Mouse (Mus musculus) kidney, embryonic 15.5 days (tissue): ENCODE measurements around the gene Plekha7. TPM values are rescaled to one million over a fixed set of nuclear protein-coding genes. Genes with fewer than 3 reads are reported as not detected.

Source experiments
- ATAC-seq: fragments of 200-750 bp; cut with Nextera tagmentation; replicated peaks from 2 replicates; pipeline ENCODE4 v1.8.0; 2017; ENCODE audit warnings: moderate TSS enrichment; ENCODE audit not compliant: low FRiP score
- H3K27ac ChIP-seq: fragments of 300-500 bp; sonication (generic); 2 replicates; pipeline ENCODE4 v1.5.1; 2015; ENCODE audit warnings: mild to moderate bottlenecking, inconsistent platforms
- H3K27me3 ChIP-seq: fragments of 300-500 bp; sonication (generic); 2 replicates; pipeline ENCODE4 v1.6.1; 2015; ENCODE audit warnings: inconsistent platforms
- H3K36me3 ChIP-seq: fragments of 300-500 bp; sonication (generic); 2 replicates; pipeline ENCODE4 v1.6.1; 2015; ENCODE audit warnings: inconsistent platforms
- H3K4me1 ChIP-seq: fragments of 300-500 bp; sonication (generic); 2 replicates; pipeline ENCODE4 v1.6.1; 2015; ENCODE audit warnings: inconsistent platforms
- H3K4me2 ChIP-seq: fragments of 300-500 bp; sonication (generic); 2 replicates; pipeline ENCODE4 v1.6.1; 2015; ENCODE audit warnings: moderate library complexity, mild to moderate bottlenecking, inconsistent platforms
- H3K4me3 ChIP-seq: fragments of 300-500 bp; sonication (generic); replicated peaks from 2 replicates; pipeline ENCODE4 v1.5.1; 2015; ENCODE audit warnings: mild to moderate bottlenecking, inconsistent platforms
- H3K9ac ChIP-seq: fragments of 300-500 bp; sonication (generic); 2 replicates; pipeline ENCODE4 v1.6.1; 2015; ENCODE audit warnings: mild to moderate bottlenecking, inconsistent platforms
- H3K9me3 ChIP-seq: fragments of 300-500 bp; sonication (generic); replicated peaks from 2 replicates; pipeline ENCODE4 v1.6.1; 2016; ENCODE audit warnings: inconsistent platforms
- WGBS: fragments of 180-500 bp; shearing (Covaris S2); methylation state at CpG from one replicate; pipeline ENCODE4 v1.1.7; 2015; ENCODE audit warnings: mixed read lengths; 5-methylcytosine and 5-hydroxymethylcytosine counted together
- polyA plus RNA-seq: library from polyadenylated mRNA; unstranded; fragments of >200 nt; fragmentation: Nextera tagmentation; extraction: Ambion mirVana; gene quantifications from 2 replicates; pipeline ENCODE4 v1.2.1, GENCODE M21; 2015

Gene Plekha7
- polyA plus RNA-seq, result 14.1 and 14.4 TPM in 2 replicates

GRCm38 (mm10) chr7:116307871-116308631, at the start of gene Plekha7:
TSS of gene Plekha7 (minus strand) at chr7:116308376.
- H3K36me3 ChIP-seq, result no peaks in the 10 kb centered on the region
- WGBS, result under 1% methylated on average over 65 of the region's 65 CpGs

GRCm38 (mm10) chr7:116336226-116336625, 28.1 kb upstream of the Plekha7 start:
- Histone ChIP-seq H3K4me3 (no peak overlapping the region), H3K9me3 (no peaks in the 10 kb centered on the region), H3K36me3 (peaks cover 46% of the 10 kb centered on the region), H3K27ac (no peak overlapping the region), H3K4me1 (peaks cover 19% of the 10 kb centered on the region), H3K4me2 (no peak overlapping the region), H3K27me3 (no peaks in the 10 kb centered on the region), H3K9ac (no peak overlapping the region)
- no peak for ATAC-seq
- WGBS, result 21% methylated on average over 1 of the region's 1 CpGs

More at GRCm38 (mm10) chr7:116307871-116308631, at the start of gene Plekha7:
- H3K4me3 ChIP-seq, result peak within 1 kb of the TSS; percentile 77
- peak within 1 kb of the TSS; percentile 91 for H3K27ac ChIP-seq
- H3K4me1 ChIP-seq, result peaks cover 34% of the 10 kb centered on the region
- peak within 1 kb of the TSS; percentile 99 for H3K4me2 ChIP-seq
- ATAC-seq, result peak; percentile 84
- peak within 1 kb of the TSS; percentile 55 for H3K9ac ChIP-seq
- H3K9me3 ChIP-seq, result no peaks in the 10 kb centered on the region
- peaks cover 34% of the 10 kb centered on the region for H3K27me3 ChIP-seq

- 78% methylated on average over 6 of the region's 6 CpGs for WGBS
- Histone ChIP-seq H3K4me1 (peaks cover 19% of the 10 kb centered on the region), H3K9ac (peak overlapping the region; percentile 98), H3K36me3 (peaks cover 48% of the 10 kb centered on the region), H3K27ac (no peak overlapping the region), H3K27me3 (no peaks in the 10 kb centered on the region), H3K9me3 (no peaks in the 10 kb centered on the region), H3K4me3 (peak overlapping the region; percentile 94), H3K4me2 (peak overlapping the region; percentile 81)
- ATAC-seq, result no peak
Observed at GRCm38 (mm10) chr7:116335133-116335532, 27.0 kb upstream of the Plekha7 start.

- Histone ChIP-seq H3K4me1 (peaks cover 19% of the 10 kb centered on the region), H3K27me3 (no peaks in the 10 kb centered on the region), H3K9ac (peak overlapping the region; percentile 98), H3K9me3 (no peaks in the 10 kb centered on the region), H3K4me3 (peak overlapping the region; percentile 94), H3K27ac (peak overlapping the region; percentile 78), H3K4me2 (peak overlapping the region; percentile 81), H3K36me3 (peaks cover 48% of the 10 kb centered on the region)
- ATAC-seq, result no peak
- 18% methylated on average over 8 of the region's 8 CpGs for WGBS
Observed at GRCm38 (mm10) chr7:116334669-116335038, 26.5 kb upstream of the Plekha7 start.

- H3K27ac ChIP-seq, result peak within 1 kb of the TSS; percentile 91
- H3K4me3 ChIP-seq, result peak within 1 kb of the TSS; percentile 94
- ATAC-seq, result peak; percentile 99
- peak within 1 kb of the TSS; percentile 98 for H3K9ac ChIP-seq
- H3K4me1 ChIP-seq, result peaks cover 19% of the 10 kb centered on the region
- WGBS, result under 1% methylated on average over 78 of the region's 78 CpGs
- H3K36me3 ChIP-seq, result peaks cover 49% of the 10 kb centered on the region
- H3K9me3 ChIP-seq, result no peaks in the 10 kb centered on the region
- no peaks in the 10 kb centered on the region for H3K27me3 ChIP-seq
- peak within 1 kb of the TSS; percentile 81 for H3K4me2 ChIP-seq
Observed at GRCm38 (mm10) chr7:116333713-116334668, 25.8 kb upstream of the Plekha7 start, which contains the start of gene Rps13. TSS of gene Rps13 (minus strand) at chr7:116334195.

- 92% methylated on average over 2 of the region's 2 CpGs for WGBS
- peaks cover 48% of the 10 kb centered on the region for H3K36me3 ChIP-seq
Observed at GRCm38 (mm10) chr7:116331246-116331645, 23.1 kb upstream of the Plekha7 start.

GRCm38 (mm10) chr7:116329858-116330257, 21.7 kb upstream of the Plekha7 start:
- peaks cover 16% of the 10 kb centered on the region for H3K4me1 ChIP-seq
- peaks cover 48% of the 10 kb centered on the region for H3K36me3 ChIP-seq
- no peaks in the 10 kb centered on the region for H3K9me3 ChIP-seq
- 87% methylated on average over 4 of the region's 4 CpGs for WGBS
- no peak overlapping the region for H3K4me2 ChIP-seq
- H3K27ac ChIP-seq, result no peak overlapping the region
- no peak overlapping the region for H3K9ac ChIP-seq
- no peaks in the 10 kb centered on the region for H3K27me3 ChIP-seq
- no peak for ATAC-seq
- H3K4me3 ChIP-seq, result no peak overlapping the region

More at GRCm38 (mm10) chr7:116331246-116331645, 23.1 kb upstream of the Plekha7 start:
- no peak overlapping the region for H3K27ac ChIP-seq
- no peak overlapping the region for H3K4me3 ChIP-seq
- H3K9ac ChIP-seq, result no peak overlapping the region
- ATAC-seq, result no peak
- H3K27me3 ChIP-seq, result no peaks in the 10 kb centered on the region
- H3K9me3 ChIP-seq, result no peaks in the 10 kb centered on the region
- no peak overlapping the region for H3K4me2 ChIP-seq
- H3K4me1 ChIP-seq, result peaks cover 19% of the 10 kb centered on the region

GRCm38 (mm10) chr7:116328777-116329176, 20.6 kb upstream of the Plekha7 start:
- Histone ChIP-seq H3K36me3 (peaks cover 48% of the 10 kb centered on the region), H3K27me3 (no peaks in the 10 kb centered on the region), H3K4me1 (peaks cover 11% of the 10 kb centered on the region), H3K4me2 (no peak overlapping the region), H3K27ac (no peak overlapping the region), H3K4me3 (no peak overlapping the region), H3K9ac (no peak overlapping the region), H3K9me3 (no peaks in the 10 kb centered on the region)
- ATAC-seq, result no peak
- 74% methylated on average over 7 of the region's 7 CpGs for WGBS

GRCm38 (mm10) chr7:116327901-116328300, 19.7 kb upstream of the Plekha7 start:
- peaks cover 11% of the 10 kb centered on the region for H3K4me1 ChIP-seq
- H3K9me3 ChIP-seq, result no peaks in the 10 kb centered on the region
- H3K27me3 ChIP-seq, result no peaks in the 10 kb centered on the region
- ATAC-seq, result no peak
- no peak overlapping the region for H3K9ac ChIP-seq
- no peak overlapping the region for H3K4me2 ChIP-seq
- no peak overlapping the region for H3K4me3 ChIP-seq
- no peak overlapping the region for H3K27ac ChIP-seq
- peaks cover 46% of the 10 kb centered on the region for H3K36me3 ChIP-seq
- 85% methylated on average over 5 of the region's 5 CpGs for WGBS

GRCm38 (mm10) chr7:116323331-116323964, 15.3 kb upstream of the Plekha7 start:
- peak; percentile 83 for ATAC-seq
- peak overlapping the region; percentile 32; the same call in 1 of the 2 replicates for H3K4me2 ChIP-seq
- 32% methylated on average over 10 of the region's 10 CpGs for WGBS

GRCm38 (mm10) chr7:116309456-116309855, 1.3 kb upstream of the Plekha7 start:
- no peak for ATAC-seq
- H3K9me3 ChIP-seq, result no peaks in the 10 kb centered on the region
- H3K27ac ChIP-seq, result peak overlapping the region; percentile 91
- 19% methylated on average over 9 of the region's 9 CpGs for WGBS
- H3K27me3 ChIP-seq, result peaks cover 34% of the 10 kb centered on the region
- peaks cover 34% of the 10 kb centered on the region for H3K4me1 ChIP-seq
- H3K9ac ChIP-seq, result no peak overlapping the region
- 0 out of 2 replicates have a peak overlapping the region, but pooled peaks have one; percentile 3 for H3K4me3 ChIP-seq
- H3K36me3 ChIP-seq, result no peaks in the 10 kb centered on the region
- peak overlapping the region; percentile 99 for H3K4me2 ChIP-seq

More at GRCm38 (mm10) chr7:116323331-116323964, 15.3 kb upstream of the Plekha7 start:
- Histone ChIP-seq H3K36me3 (peaks cover 3% of the 10 kb centered on the region), H3K27ac (no peak overlapping the region), H3K4me1 (peaks cover 3% of the 10 kb centered on the region), H3K9me3 (no peaks in the 10 kb centered on the region), H3K27me3 (no peaks in the 10 kb centered on the region), H3K9ac (no peak overlapping the region), H3K4me3 (no peak overlapping the region)
